Mouse (Mus musculus) frontal cortex, adult 2 months (tissue): ENCODE measurements around the gene Olfr847. TPM values are rescaled to one million over a fixed set of nuclear protein-coding genes. Genes with fewer than 3 reads are reported as not detected.

Source experiments
- DNase-seq, 2 experiments: peaks; one replicate each; pipeline ENCODE4 v3.0.0; 2022; ENCODE audit warnings: low spot score in 1 of 2; ENCODE audit errors: extremely low spot score in 1 of 2
- polyA plus RNA-seq: library from polyadenylated mRNA; depleted of rRNA; stranded (reverse); fragments of >200 nt; gene quantifications from 2 replicates; pipeline ENCODE4 v1.2.3, GENCODE M21; 2012; rRNA removed

Gene Olfr847
- not detected in 2 replicates for polyA plus RNA-seq

GRCm38 (mm10) chr9:19378569-19378968, at the start of gene Olfr847:
Gene Olfr847, minus strand, starts transcription at chr9:19378669.
- DNase-seq, result no peak

GRCm38 (mm10) chr9:19363905-19364304, 14.6 kb downstream of the Olfr847 start, which contains the start of gene Olfr846:
Gene Olfr846, minus strand, starts transcription at chr9:19364005.
- DNase-seq, result no peak

GRCm38 (mm10) chr9:19336157-19336556, 42.3 kb downstream of the Olfr847 start, which contains the start of gene Olfr845:
Gene Olfr845, plus strand, starts transcription at chr9:19336457.
- no peak for DNase-seq

Other genes starting within 250 kb of the Olfr847 start
- not detected in 2 replicates for gene Olfr837, start 242.4 kb downstream of the Olfr847 start, polyA plus RNA-seq
- gene Olfr839-ps1, start 201.4 kb downstream of the Olfr847 start, polyA plus RNA-seq, result not detected in 2 replicates
- 0.02 TPM in 1 of 2 replicates, not detected in the other for gene Olfr843, start 126.7 kb downstream of the Olfr847 start, polyA plus RNA-seq
- not detected in 2 replicates for gene Olfr844, start 62.3 kb downstream of the Olfr847 start, polyA plus RNA-seq
- not detected in 2 replicates for gene Olfr845, start 42.2 kb downstream of the Olfr847 start, polyA plus RNA-seq
- gene Olfr846, start 14.7 kb downstream of the Olfr847 start, polyA plus RNA-seq, result not detected in 2 replicates
- gene Olfr849, start 61.6 kb upstream of the Olfr847 start, polyA plus RNA-seq, result not detected in 2 replicates
- gene Olfr850, start 99.6 kb upstream of the Olfr847 start, polyA plus RNA-seq, result not detected in 2 replicates
- not detected in 2 replicates for gene Olfr851, start 114.6 kb upstream of the Olfr847 start, polyA plus RNA-seq
- gene Olfr853, start 162.4 kb upstream of the Olfr847 start, polyA plus RNA-seq, result not detected in 2 replicates
- gene Olfr854, start 188.7 kb upstream of the Olfr847 start, polyA plus RNA-seq, result not detected in 2 replicates
- gene Olfr855, start 203.9 kb upstream of the Olfr847 start, polyA plus RNA-seq, result not detected in 2 replicates
- 21.5 and 25.5 TPM in 2 replicates for gene Zfp317, start 243.4 kb upstream of the Olfr847 start, polyA plus RNA-seq